26 mouse cellular contexts compared by ENCODE assay signal in genomic region chr9:18722712-18723099, GRCm38 (mm10). TPM values are rescaled to one million over a fixed set of nuclear protein-coding genes. Genes with fewer than 3 reads are reported as not detected.
DNase-seq lines count a peak whose midpoint lies in the region; ATAC-seq and TF ChIP-seq lines count a peak whose summit lies in the region.
"Had no signal": no experiment of that assay in that cellular context is flagged by ENCODE, and none has a peak within 500 bp of the region (broad histone marks: within the 10 kb centered on the region; RNA-seq: fewer than 3 reads in every experiment).

No protein-coding gene starts in this region.

- WGBS in hindbrain, embryonic 12.5 days = 29% methylated on average over 4 of the region's 4 CpGs
- 18% methylated on average over 4 of the region's 4 CpGs for WGBS in hindbrain, postnatal 0 days
- 7% methylated on average over 4 of the region's 4 CpGs for WGBS in neural tube, embryonic 12.5 days

- intact Hi-C loops in heart, postnatal 14 days (cut with DNase I) = no loop called here

- no peak for TF ChIP-seq CTCF in hindbrain, postnatal 0 days (IDR thresholded peaks at IDR 0.05; ENCODE audit: low read depth)

- H3K4me3 ChIP-seq in hindbrain, embryonic 12.5 days = no peak overlapping the region
- no peak overlapping the region for H3K4me3 ChIP-seq in hindbrain, postnatal 0 days (ENCODE audit: low read length)
- no peak overlapping the region for H3K4me3 ChIP-seq in neural tube, embryonic 12.5 days
- H3K4me3 ChIP-seq: embryonic facial prominence, embryonic 13.5 days; forebrain, embryonic 13.5 days; heart, embryonic 10.5 days had no signal

- H3K9me3 ChIP-seq in hindbrain, embryonic 12.5 days (replicated peaks) = no peaks in the 10 kb centered on the region
- no peaks in the 10 kb centered on the region for H3K9me3 ChIP-seq in hindbrain, postnatal 0 days (ENCODE audit: low read length)
- no peaks in the 10 kb centered on the region for H3K9me3 ChIP-seq in neural tube, embryonic 12.5 days
- H3K9me3 ChIP-seq: embryonic facial prominence, embryonic 13.5 days; forebrain, embryonic 13.5 days; heart, embryonic 10.5 days had no signal

- H3K4me2 ChIP-seq in hindbrain, embryonic 12.5 days (replicated peaks) = no peak overlapping the region
- no peak overlapping the region for H3K4me2 ChIP-seq in hindbrain, postnatal 0 days (ENCODE audit: low read depth, low read length)
- no peak overlapping the region for H3K4me2 ChIP-seq in neural tube, embryonic 12.5 days (replicated peaks)
- H3K4me2 ChIP-seq: embryonic facial prominence, embryonic 13.5 days; forebrain, embryonic 13.5 days; hindbrain, embryonic 14.5 days had no signal

- H3K27me3 ChIP-seq in hindbrain, embryonic 12.5 days = no peaks in the 10 kb centered on the region
- no peaks in the 10 kb centered on the region for H3K27me3 ChIP-seq in hindbrain, postnatal 0 days (ENCODE audit: insufficient read depth, low read length)
- H3K27me3 ChIP-seq in neural tube, embryonic 12.5 days (replicated peaks) = no peaks in the 10 kb centered on the region
- H3K27me3 ChIP-seq: CH12.LX; embryonic facial prominence, embryonic 13.5 days; forebrain, embryonic 13.5 days had no signal

- H3K4me1 ChIP-seq in hindbrain, embryonic 12.5 days = no peaks in the 10 kb centered on the region
- H3K4me1 ChIP-seq in hindbrain, postnatal 0 days (ENCODE audit: insufficient read depth, low read length) = no peaks in the 10 kb centered on the region
- peaks cover 6% of the 10 kb centered on the region; the same call in 1 of the 2 replicates for H3K4me1 ChIP-seq in neural tube, embryonic 12.5 days
- H3K4me1 ChIP-seq: heart, embryonic 10.5 days had no signal

- 0 out of 2 replicates have a peak, but pooled peaks have one; percentile 35 for ATAC-seq in hindbrain, embryonic 12.5 days (ENCODE audit: low FRiP score)
- ATAC-seq in hindbrain, postnatal 0 days = no peak
- peak; percentile 31; the same call in 1 of the 2 replicates for ATAC-seq in neural tube, embryonic 12.5 days (ENCODE audit: low FRiP score, low read depth)

- no peaks in the 10 kb centered on the region for H3K36me3 ChIP-seq in hindbrain, embryonic 12.5 days
- H3K36me3 ChIP-seq in hindbrain, postnatal 0 days (ENCODE audit: insufficient read depth, low read length) = no peaks in the 10 kb centered on the region
- no peaks in the 10 kb centered on the region for H3K36me3 ChIP-seq in neural tube, embryonic 12.5 days
- H3K36me3 ChIP-seq: embryonic facial prominence, embryonic 13.5 days; heart, embryonic 10.5 days had no signal

- H3K27ac ChIP-seq in hindbrain, embryonic 12.5 days = no peak overlapping the region
- H3K27ac ChIP-seq in hindbrain, postnatal 0 days = no peak overlapping the region
- no peak overlapping the region for H3K27ac ChIP-seq in neural tube, embryonic 12.5 days
- H3K27ac ChIP-seq: forebrain, embryonic 13.5 days; heart, embryonic 10.5 days; hindbrain, embryonic 14.5 days had no signal

- H3K9ac ChIP-seq in hindbrain, embryonic 12.5 days = no peak overlapping the region
- H3K9ac ChIP-seq in hindbrain, postnatal 0 days (replicated peaks; ENCODE audit: low read length) = no peak overlapping the region
- no peak overlapping the region for H3K9ac ChIP-seq in neural tube, embryonic 12.5 days
- H3K9ac ChIP-seq: forebrain, embryonic 13.5 days; hindbrain, embryonic 14.5 days had no signal

- DNase-seq in hindbrain, postnatal 0 days (ENCODE audit: low spot score) = no peak
- no peak for DNase-seq in neural tube, embryonic 10.5 days (ENCODE audit: extremely low spot score, low spot score)
- peak; percentile 65 for DNase-seq in ZHBTc4 (ENCODE audit: low read depth, low spot score)
- no peak for DNase-seq in heart, postnatal 14 days
- DNase-seq in adrenal gland, adult 18-20 months (ENCODE audit: low spot score in 2 of 2) = no peak
- DNase-seq: adrenal gland, adult 8-10 months; adrenal gland, postnatal 36 days; cerebellum, adult 11 months; cerebellum, adult 8-10 months; cerebellum, postnatal 14 days; gastrocnemius, postnatal 36 days; heart, adult 18-20 months; heart, postnatal 10 days had no signal

RNA-seq across cellular contexts. Expression of gene Olfr24, which starts 41.1 kb away (rescaled TPM):
- polyA plus RNA-seq in hindbrain, embryonic 12.5 days (2016; fragmentation: Nextera tagmentation; extraction: Ambion mirVana) = not detected in 2 replicates
- not detected in 2 replicates for total RNA-seq in hindbrain, postnatal 0 days (2014; rRNA removed)
- not detected in 2 replicates for polyA plus RNA-seq in hindbrain, postnatal 0 days (2015; fragmentation: Nextera tagmentation; extraction: Ambion mirVana)
- polyA plus RNA-seq in neural tube, embryonic 12.5 days (2016; fragmentation: Nextera tagmentation; extraction: Ambion mirVana) = not detected in 2 replicates
- total RNA-seq in heart, postnatal 14 days (2021) = not detected
- not detected for total RNA-seq in adrenal gland, adult 18-20 months (2021)
- total RNA-seq: adrenal gland, adult 8-10 months; adrenal gland, postnatal 36 days; CH12.LX; common myeloid progenitor, adult 5-6 weeks; gastrocnemius, adult 8-10 months; gastrocnemius, postnatal 36 days; heart, adult 18-20 months; heart, postnatal 10 days; hematopoietic stem cell, adult 5-6 weeks; MEL had no signal
- polyA plus RNA-seq: embryonic facial prominence, embryonic 13.5 days; forebrain, embryonic 13.5 days; heart, embryonic 10.5 days; heart, embryonic 14.5 days; hindbrain, embryonic 14.5 days; intestine, embryonic 16.5 days had no signal

RNA-seq across cellular contexts. Expression of gene Muc16, which starts 48.4 kb away (rescaled TPM):
- polyA plus RNA-seq in hindbrain, embryonic 12.5 days (2016; fragmentation: Nextera tagmentation; extraction: Ambion mirVana) = not detected in 2 replicates
- under 0.01 TPM in 1 of 2 replicates, not detected in the other for total RNA-seq in hindbrain, postnatal 0 days (2014; rRNA removed)
- not detected in 2 replicates for polyA plus RNA-seq in hindbrain, postnatal 0 days (2015; fragmentation: Nextera tagmentation; extraction: Ambion mirVana)
- polyA plus RNA-seq in neural tube, embryonic 12.5 days (2016; fragmentation: Nextera tagmentation; extraction: Ambion mirVana) = not detected in 2 replicates
- 10 to 100 TPM in 1 of 2 experiments, 1 to 10 TPM in 1; 9.2 to 11.9 TPM for total RNA-seq in heart, postnatal 14 days (2021)
- 1 to 10 TPM; 2.0 to 5.9 TPM for total RNA-seq in adrenal gland, adult 18-20 months (2021)
- total RNA-seq: CH12.LX; common myeloid progenitor, adult 5-6 weeks; hematopoietic stem cell, adult 5-6 weeks; MEL had no signal
- polyA plus RNA-seq: embryonic facial prominence, embryonic 13.5 days; forebrain, embryonic 13.5 days; hindbrain, embryonic 14.5 days had no signal
